Comparison of ENCODE assay signal across 22 mouse cellular contexts in the genomic region with DNA sequence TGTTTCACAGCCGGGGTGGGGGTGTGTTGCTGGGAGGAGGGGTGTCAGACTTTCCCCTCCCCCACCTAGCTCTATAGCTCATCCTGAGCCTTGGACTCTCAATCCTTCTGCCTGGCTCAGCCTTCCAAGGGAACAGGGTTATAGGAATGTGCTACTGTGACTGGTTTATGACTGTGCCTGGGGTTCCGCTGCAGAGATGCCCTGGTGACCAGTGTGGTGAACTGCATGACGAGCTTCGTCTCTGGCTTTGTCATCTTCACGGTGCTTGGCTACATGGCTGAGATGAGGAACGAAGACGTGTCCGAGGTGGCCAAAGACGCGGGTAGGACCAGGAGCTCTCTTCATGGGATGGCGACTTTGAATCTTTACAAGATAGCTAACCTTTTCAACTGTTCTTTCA. TPM values are rescaled to one million over a fixed set of nuclear protein-coding genes. Genes with fewer than 3 reads are reported as not detected.
DNase-seq lines count a peak whose midpoint lies in the region; ATAC-seq and TF ChIP-seq lines count a peak whose summit lies in the region.
"Had no signal": no experiment of that assay in that cellular context is flagged by ENCODE, and none has a peak within 500 bp of the region (broad histone marks: within the 10 kb centered on the region; RNA-seq: fewer than 3 reads in every experiment).

No protein-coding gene starts in this region.

- no peak for DNase-seq in liver, postnatal 0 days
- DNase-seq in R1 (ENCODE audit: low read depth, low spot score), result peak; percentile 8
- no peak for DNase-seq in thymus, adult 18-20 months
- no peak for DNase-seq in forebrain, postnatal 0 days
- DNase-seq: adrenal gland, postnatal 10 days; B cell, adult 2 months; cerebellum, adult 11 months; cerebellum, adult 8-10 months; cerebellum, postnatal 14 days; gastrocnemius, postnatal 10 days; heart, adult 2 months; heart, postnatal 14 days had no signal

- no peaks in the 10 kb centered on the region for H3K27me3 ChIP-seq in liver, postnatal 0 days (ENCODE audit: insufficient read depth, low read length)
- peaks cover 30% of the 10 kb centered on the region for H3K27me3 ChIP-seq in liver, embryonic 12.5 days (replicated peaks)
- no peaks in the 10 kb centered on the region for H3K27me3 ChIP-seq in forebrain, postnatal 0 days (ENCODE audit: insufficient read depth, low read length)
- H3K27me3 ChIP-seq: embryonic facial prominence, embryonic 12.5 days; forebrain, embryonic 15.5 days; hindbrain, embryonic 13.5 days had no signal

- H3K36me3 ChIP-seq in liver, postnatal 0 days (replicated peaks; ENCODE audit: insufficient read depth, low read length), result no peaks in the 10 kb centered on the region
- H3K36me3 ChIP-seq in liver, embryonic 12.5 days, result no peaks in the 10 kb centered on the region
- H3K36me3 ChIP-seq in forebrain, postnatal 0 days (ENCODE audit: insufficient read depth), result no peaks in the 10 kb centered on the region
- H3K36me3 ChIP-seq: embryonic facial prominence, embryonic 12.5 days; forebrain, embryonic 15.5 days; heart, embryonic 15.5 days; hindbrain, embryonic 13.5 days had no signal

- 0 out of 2 replicates have a peak, but pooled peaks have one; percentile 10 for TF ChIP-seq CTCF in liver, postnatal 0 days (IDR thresholded peaks at IDR 0.05; ENCODE audit: low read depth)
- TF ChIP-seq CTCF in forebrain, postnatal 0 days (IDR thresholded peaks at IDR 0.05; ENCODE audit: low read depth), result no peak

- 77% methylated on average over 11 of the region's 11 CpGs for WGBS in liver, postnatal 0 days (ENCODE audit: insufficient replicate concordance)
- 72% methylated on average over 11 of the region's 11 CpGs for WGBS in liver, embryonic 12.5 days (ENCODE audit: insufficient replicate concordance)
- WGBS in forebrain, postnatal 0 days, result 86% methylated on average over 11 of the region's 11 CpGs

- ATAC-seq in liver, postnatal 0 days, result no peak
- ATAC-seq in liver, embryonic 12.5 days, result no peak
- ATAC-seq in megakaryocyte progenitor cell, adult 5-6 weeks (replicated peaks; ENCODE audit: poor library complexity), result 0 out of 2 replicates have a peak, but pooled peaks have one; percentile 31
- no peak for ATAC-seq in forebrain, postnatal 0 days
- ATAC-seq in CD4-positive, CD25-positive, alpha-beta regulatory T cell, adult 4 months, result no peak
- ATAC-seq: forebrain, embryonic 15.5 days; hindbrain, postnatal 0 days had no signal

- H3K4me2 ChIP-seq in liver, postnatal 0 days (ENCODE audit: low read depth, low read length), result no peak overlapping the region
- no peak overlapping the region for H3K4me2 ChIP-seq in liver, embryonic 12.5 days
- H3K4me2 ChIP-seq in forebrain, postnatal 0 days (ENCODE audit: low read depth), result no peak overlapping the region
- H3K4me2 ChIP-seq: embryonic facial prominence, embryonic 12.5 days; forebrain, embryonic 15.5 days; heart, embryonic 11.5 days; heart, embryonic 15.5 days; hindbrain, embryonic 13.5 days had no signal

- H3K9ac ChIP-seq in liver, postnatal 0 days (replicated peaks), result no peak overlapping the region
- no peak overlapping the region for H3K9ac ChIP-seq in liver, embryonic 12.5 days
- no peak overlapping the region for H3K9ac ChIP-seq in forebrain, postnatal 0 days
- H3K9ac ChIP-seq: embryonic facial prominence, embryonic 12.5 days; forebrain, embryonic 15.5 days; heart, embryonic 15.5 days; hindbrain, embryonic 13.5 days had no signal

- no peaks in the 10 kb centered on the region for H3K9me3 ChIP-seq in liver, postnatal 0 days (ENCODE audit: low read length)
- no peaks in the 10 kb centered on the region for H3K9me3 ChIP-seq in liver, embryonic 12.5 days (replicated peaks)
- H3K9me3 ChIP-seq in forebrain, postnatal 0 days (ENCODE audit: low read length), result no peaks in the 10 kb centered on the region
- H3K9me3 ChIP-seq: embryonic facial prominence, embryonic 12.5 days; forebrain, embryonic 15.5 days; heart, embryonic 15.5 days; hindbrain, embryonic 13.5 days had no signal

- H3K27ac ChIP-seq in liver, postnatal 0 days (ENCODE audit: low read depth), result no peak overlapping the region
- H3K27ac ChIP-seq in liver, embryonic 12.5 days, result no peak overlapping the region
- no peak overlapping the region for H3K27ac ChIP-seq in forebrain, postnatal 0 days (ENCODE audit: low read depth, low read length)
- H3K27ac ChIP-seq: embryonic facial prominence, embryonic 12.5 days; forebrain, embryonic 15.5 days; heart, adult 2 months; heart, embryonic 15.5 days; hindbrain, embryonic 13.5 days; hindbrain, postnatal 0 days had no signal

- H3K4me3 ChIP-seq in liver, postnatal 0 days (ENCODE audit: low read depth, low read length), result no peak overlapping the region
- no peak overlapping the region for H3K4me3 ChIP-seq in liver, embryonic 12.5 days
- no peak overlapping the region for H3K4me3 ChIP-seq in forebrain, postnatal 0 days (ENCODE audit: low read depth, low read length)
- H3K4me3 ChIP-seq: embryonic facial prominence, embryonic 12.5 days; forebrain, embryonic 15.5 days; heart, adult 2 months; heart, embryonic 15.5 days; hindbrain, embryonic 13.5 days had no signal

- H3K4me1 ChIP-seq in liver, postnatal 0 days (ENCODE audit: insufficient read depth), result peaks cover 15% of the 10 kb centered on the region
- H3K4me1 ChIP-seq in liver, embryonic 12.5 days, result peaks cover 8% of the 10 kb centered on the region; the same call in 1 of the 2 replicates
- H3K4me1 ChIP-seq in forebrain, postnatal 0 days (ENCODE audit: insufficient read depth), result no peaks in the 10 kb centered on the region
- H3K4me1 ChIP-seq: embryonic facial prominence, embryonic 12.5 days; forebrain, embryonic 15.5 days; heart, embryonic 15.5 days; hindbrain, embryonic 13.5 days had no signal

- no peak for TF ChIP-seq EP300 in liver, postnatal 0 days (IDR thresholded peaks at IDR 0.05; ENCODE audit: low read depth)

RNA-seq across cellular contexts. Expression of a gene that starts 19.6 kb away (rescaled TPM):
- polyA plus RNA-seq in liver, postnatal 0 days (2015; fragmentation: Nextera tagmentation; extraction: Ambion mirVana), result 1.3 and 2.0 TPM in 2 replicates
- polyA plus RNA-seq in liver, embryonic 12.5 days (2016; fragmentation: Nextera tagmentation; extraction: Ambion mirVana), result 2.2 and 2.8 TPM in 2 replicates
- not detected in 2 replicates for total RNA-seq in megakaryocyte progenitor cell, adult 5-6 weeks (2015)
- not detected in 2 replicates for total RNA-seq in megakaryocyte progenitor cell, adult 5-6 weeks (2017)
- total RNA-seq in forebrain, postnatal 0 days (2014; rRNA removed), result 1.3 and 3.0 TPM in 2 replicates
- polyA plus RNA-seq in forebrain, postnatal 0 days (2015; fragmentation: Nextera tagmentation; extraction: Ambion mirVana), result 2.2 and 3.0 TPM in 2 replicates
- under 1 TPM in 1 of 2 experiments, not detected in 1; 0.24 TPM for polyA plus RNA-seq in CD4-positive, CD25-positive, alpha-beta regulatory T cell, adult 4 months (2017; shearing (Covaris generic))
- total RNA-seq: hematopoietic stem cell, adult 5-6 weeks had no signal
